Mouse (Mus musculus): ENCODE results near the gene Gm16427. TPM values are rescaled to one million over a fixed set of nuclear protein-coding genes. Genes with fewer than 3 reads are reported as not detected.
"Not testable (repeated sequence)": the region's sequence is repeated elsewhere in the genome, so short reads cannot be mapped to it uniquely, and the experiment has no call there.

Gm16427 gene
- total RNA-seq (2012; rRNA removed): not detected in 2 replicates

GRCm38 (mm10) chr5:93540100-93540499 lies at the start of gene Gm16427:
TSS of gene Gm16427 (minus strand) at chr5:93540200.
- H3K27ac ChIP-seq (ENCODE audit: insufficient read depth, low read depth, low read length, poor library complexity, severe bottlenecking); H3K4me1 ChIP-seq (ENCODE audit: control insufficient read depth in 2 of 2, insufficient read depth in 2 of 2, low read length in 2 of 2, poor library complexity in 1 of 2); H3K9ac ChIP-seq (ENCODE audit: insufficient read depth, low read depth, low read length, poor library complexity, severe bottlenecking); DNase-seq (ENCODE audit: low read depth, low spot score); in situ Hi-C loops (cut with MboI; ENCODE audit: low sequenced_read_pairs in 2 of 2, unreplicated experiment in 2 of 2); H3K9me3 ChIP-seq (ENCODE audit: control insufficient read depth, insufficient read depth, low read depth, low read length); H3K4me3 ChIP-seq (ENCODE audit: insufficient read depth in 1 of 2, low read depth in 1 of 2, low read length in 2 of 2, poor library complexity in 1 of 2, severe bottlenecking in 1 of 2); H3K36me3 ChIP-seq (ENCODE audit: control insufficient read depth, insufficient read depth, low read length, poor library complexity, severe bottlenecking): not testable (repeated sequence)

Other genes starting within 250 kb of the Gm16427 start
- not detected in 2 replicates for gene C87414, start 131.4 kb upstream of the Gm16427 start, total RNA-seq (2012; rRNA removed)